Mouse (Mus musculus): ENCODE results near the gene Slc25a27. TPM values are rescaled to one million over a fixed set of nuclear protein-coding genes. Genes with fewer than 3 reads are reported as not detected.

The Slc25a27 gene
- polyA plus RNA-seq, 1 experiment: not detected

DNA sequence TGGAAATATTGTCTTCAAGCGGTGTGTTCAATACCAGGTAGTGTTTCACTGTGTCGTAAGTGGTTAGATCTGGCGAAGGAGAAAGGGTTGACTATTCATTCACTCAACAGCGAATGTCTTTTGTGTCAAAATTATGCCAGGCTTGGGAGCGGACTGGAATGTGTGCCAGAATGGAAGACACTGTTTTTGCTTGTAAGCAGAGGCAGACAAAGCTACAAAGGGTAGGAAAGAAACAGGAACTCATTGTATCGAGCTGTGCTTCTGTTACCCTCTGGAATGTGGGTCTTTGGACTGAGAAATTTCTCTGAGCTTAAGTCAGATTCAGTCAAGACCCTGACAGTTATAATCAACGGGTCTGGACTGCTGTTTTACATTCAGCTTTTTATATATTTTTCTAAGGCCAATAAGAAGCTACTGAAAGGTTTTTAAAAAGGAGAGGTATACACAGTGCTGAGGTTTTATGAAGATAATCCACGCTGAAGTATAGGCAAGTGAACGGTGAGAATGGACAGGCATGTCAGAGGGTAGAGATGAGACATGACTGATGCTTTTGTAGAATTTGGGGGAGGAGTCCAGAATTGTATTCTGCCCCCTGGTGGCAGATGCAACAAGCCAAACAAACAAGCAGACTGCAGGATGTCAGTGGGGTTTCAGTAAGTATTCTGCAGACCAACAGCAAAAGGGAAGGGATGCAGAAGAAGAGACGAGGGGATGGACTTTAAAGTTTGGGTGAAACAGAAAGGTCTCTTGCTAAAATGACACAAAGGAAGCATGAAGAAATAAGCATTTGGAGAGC is 17.2 kb downstream of the Slc25a27 start:
- peaks cover 4% of the 10 kb centered on the region; the same call in 1 of the 2 replicates for H3K9me3 ChIP-seq
- H3K36me3 ChIP-seq (replicated peaks; ENCODE audit: low read length): no peaks in the 10 kb centered on the region
- no peaks in the 10 kb centered on the region for H3K27me3 ChIP-seq (replicated peaks)
- H3K4me3 ChIP-seq (replicated peaks): no peak overlapping the region
- H3K4me1 ChIP-seq: no peaks in the 10 kb centered on the region; the same call in 1 of the 2 replicates
- TF ChIP-seq GATA1 (IDR thresholded peaks at IDR 0.05; ENCODE audit: borderline replicate concordance, low read length) (no peak), FLI1 (IDR thresholded peaks at IDR 0.05; ENCODE audit: low read length) (no peak)

DNA sequence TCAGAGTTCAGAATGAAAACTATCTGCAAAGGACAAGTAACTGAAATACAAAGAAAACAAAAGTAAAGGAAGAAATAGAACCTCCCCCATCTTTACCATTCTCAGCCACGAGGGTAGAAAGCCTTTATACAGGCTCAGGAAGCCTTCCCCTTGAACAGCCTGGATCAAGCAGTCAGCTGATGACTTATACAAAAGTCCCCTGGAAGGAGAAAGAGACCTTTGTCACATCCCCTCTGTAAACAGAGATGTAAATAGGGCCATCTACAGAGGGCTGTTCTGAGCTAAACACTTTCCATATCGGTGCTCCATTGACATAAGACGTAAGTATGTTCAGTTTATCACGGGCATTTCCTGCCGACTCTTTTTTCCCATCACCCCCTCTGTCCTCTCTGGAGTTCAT is 20.1 kb downstream of the Slc25a27 start:
- TF ChIP-seq GATA1 (IDR thresholded peaks at IDR 0.05; ENCODE audit: borderline replicate concordance, low read length): no peak
- H3K4me1 ChIP-seq: peaks cover 3% of the 10 kb centered on the region; the same call in 1 of the 2 replicates
- H3K36me3 ChIP-seq (replicated peaks; ENCODE audit: low read length): no peaks in the 10 kb centered on the region
- no peaks in the 10 kb centered on the region for H3K27me3 ChIP-seq (replicated peaks)
- peaks cover 4% of the 10 kb centered on the region; the same call in 1 of the 2 replicates for H3K9me3 ChIP-seq
- no peak overlapping the region for H3K4me3 ChIP-seq (replicated peaks)

DNA sequence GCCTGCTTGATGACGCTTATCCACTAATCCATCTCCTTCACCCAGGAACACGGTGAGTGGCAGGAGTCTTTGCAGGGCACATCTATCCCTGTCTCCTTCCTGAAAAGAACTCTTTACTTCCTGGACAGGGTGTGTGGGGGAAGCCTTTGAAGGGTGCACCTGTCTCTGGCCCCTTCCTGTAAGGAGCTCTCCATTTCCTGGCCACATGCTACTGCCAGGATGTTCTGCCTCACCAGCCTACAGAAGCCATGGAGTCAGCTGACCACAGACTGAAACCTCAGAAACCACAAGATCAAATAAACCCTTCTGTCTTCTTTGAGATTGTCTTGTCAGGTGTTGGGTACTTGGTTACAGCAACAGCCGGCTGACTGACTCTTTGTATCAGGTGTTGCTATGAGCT is 21.9 kb downstream of the Slc25a27 start:
- peaks cover 3% of the 10 kb centered on the region; the same call in 1 of the 2 replicates for H3K4me1 ChIP-seq
- peaks cover 7% of the 10 kb centered on the region; the same call in 1 of the 2 replicates for H3K9me3 ChIP-seq
- H3K4me3 ChIP-seq (replicated peaks): peak overlapping the region; percentile 2
- TF ChIP-seq FLI1 (IDR thresholded peaks at IDR 0.05; ENCODE audit: low read length): no peak
- TF ChIP-seq GATA1 (IDR thresholded peaks at IDR 0.05; ENCODE audit: borderline replicate concordance, low read length): no peak
- no peaks in the 10 kb centered on the region for H3K27me3 ChIP-seq (replicated peaks)
- no peaks in the 10 kb centered on the region for H3K36me3 ChIP-seq (replicated peaks; ENCODE audit: low read length)

DNA sequence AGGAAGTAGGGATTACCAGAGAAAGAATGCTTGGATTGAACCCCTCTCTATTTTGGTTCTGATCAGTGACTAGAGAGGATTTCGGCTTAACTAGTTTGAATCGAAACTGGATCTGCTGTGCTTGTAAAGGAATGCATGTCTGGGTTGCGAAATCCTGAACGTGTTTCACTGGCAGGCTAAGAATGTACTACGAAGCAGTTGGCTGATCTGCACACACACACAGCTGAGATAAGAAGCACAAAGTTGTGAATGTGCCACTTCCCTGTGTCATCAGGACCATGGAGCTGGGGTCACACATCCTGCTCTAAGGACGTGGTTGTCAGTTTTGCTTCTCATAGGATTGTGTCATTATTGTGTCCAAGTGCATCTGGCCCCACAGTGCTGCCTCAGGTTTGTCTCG is 22.6 kb downstream of the Slc25a27 start:
- Histone ChIP-seq H3K9me3 (peaks cover 7% of the 10 kb centered on the region; the same call in 1 of the 2 replicates), H3K4me1 (peaks cover 3% of the 10 kb centered on the region; the same call in 1 of the 2 replicates), H3K27me3 (replicated peaks) (no peaks in the 10 kb centered on the region), H3K4me3 (replicated peaks) (peak overlapping the region; percentile 4), H3K36me3 (replicated peaks; ENCODE audit: low read length) (no peaks in the 10 kb centered on the region)
- TF ChIP-seq GATA1 (IDR thresholded peaks at IDR 0.05; ENCODE audit: borderline replicate concordance, low read length) (no peak), FLI1 (IDR thresholded peaks at IDR 0.05; ENCODE audit: low read length) (no peak)

DNA sequence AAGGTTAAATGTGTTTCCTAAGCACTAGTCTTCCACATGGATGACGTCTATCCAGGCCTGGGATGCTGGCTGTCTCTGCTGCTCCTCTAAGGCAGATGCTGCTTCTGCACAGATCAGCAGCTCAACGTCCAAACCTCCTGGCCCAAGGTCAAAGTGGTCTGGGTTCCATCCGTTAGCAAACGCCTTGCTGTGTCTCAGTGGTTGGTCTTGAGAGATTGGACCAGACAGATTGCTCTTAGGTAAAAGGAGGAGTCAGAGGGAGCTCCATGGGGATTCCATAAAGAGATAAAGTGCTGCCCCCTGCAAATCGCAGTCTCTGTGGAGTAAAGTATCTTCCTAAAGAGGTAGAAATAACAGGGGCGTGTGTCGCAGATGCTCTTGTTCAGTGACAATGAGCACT is 23.8 kb downstream of the Slc25a27 start:
- peaks cover 11% of the 10 kb centered on the region for H3K9me3 ChIP-seq
- H3K27me3 ChIP-seq (replicated peaks): no peaks in the 10 kb centered on the region
- TF ChIP-seq GATA1 (IDR thresholded peaks at IDR 0.05; ENCODE audit: borderline replicate concordance, low read length) (no peak), FLI1 (IDR thresholded peaks at IDR 0.05; ENCODE audit: low read length) (no peak)
- H3K36me3 ChIP-seq (replicated peaks; ENCODE audit: low read length): no peaks in the 10 kb centered on the region
- no peak overlapping the region for H3K4me3 ChIP-seq (replicated peaks)
- peaks cover 3% of the 10 kb centered on the region; the same call in 1 of the 2 replicates for H3K4me1 ChIP-seq

DNA sequence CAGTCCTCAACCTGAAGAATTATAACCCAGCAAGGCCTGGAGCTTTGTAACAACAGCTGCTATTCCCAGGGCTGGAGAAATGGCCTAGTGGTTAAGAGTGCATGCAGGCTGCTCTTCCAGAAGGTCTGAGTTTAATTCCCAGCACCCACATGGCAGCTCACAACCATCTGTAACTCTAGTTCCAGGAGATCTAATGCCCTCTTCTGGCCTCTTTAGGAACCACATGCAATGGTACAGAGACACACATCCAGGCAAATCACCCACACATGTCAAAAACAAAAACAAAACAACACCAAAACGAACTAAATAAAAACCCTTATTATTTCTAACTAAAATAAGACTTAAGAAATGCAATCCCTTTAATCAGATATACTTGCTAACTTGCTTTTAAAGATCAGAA is 26.2 kb downstream of the Slc25a27 start:
- Histone ChIP-seq H3K27me3 (replicated peaks) (no peaks in the 10 kb centered on the region), H3K36me3 (replicated peaks; ENCODE audit: low read length) (no peaks in the 10 kb centered on the region), H3K9me3 (peaks cover 21% of the 10 kb centered on the region), H3K4me3 (replicated peaks) (no peak overlapping the region), H3K4me1 (0 out of 2 replicates have a peak, but pooled peaks cover 3% of the 10 kb centered on the region)
- TF ChIP-seq FLI1 (IDR thresholded peaks at IDR 0.05; ENCODE audit: low read length): no peak
- no peak for TF ChIP-seq GATA1 (IDR thresholded peaks at IDR 0.05; ENCODE audit: borderline replicate concordance, low read length)

DNA sequence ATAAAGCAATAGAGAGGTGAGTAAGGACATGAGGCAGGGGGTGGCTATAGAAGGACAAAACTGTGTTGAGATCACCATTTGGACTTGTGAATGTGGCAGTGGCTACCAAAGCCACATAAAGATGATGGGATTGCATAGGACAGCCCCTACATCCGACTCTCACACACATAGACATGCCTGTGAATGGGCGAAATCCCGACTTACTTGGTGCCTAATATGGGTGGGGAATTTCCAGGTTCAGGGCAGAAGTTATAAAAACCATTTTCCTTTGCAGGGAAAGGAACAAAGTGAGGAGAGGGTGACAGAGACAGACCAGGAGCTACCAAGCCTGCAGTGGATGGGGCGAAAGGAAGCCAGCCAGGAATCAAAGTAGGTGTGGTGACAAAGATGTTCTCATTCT is 29.9 kb downstream of the Slc25a27 start:
- Histone ChIP-seq H3K4me3 (replicated peaks) (no peak overlapping the region), H3K27me3 (replicated peaks) (peaks cover 5% of the 10 kb centered on the region), H3K9me3 (peaks cover 16% of the 10 kb centered on the region), H3K36me3 (replicated peaks; ENCODE audit: low read length) (no peaks in the 10 kb centered on the region), H3K4me1 (no peaks in the 10 kb centered on the region)
- TF ChIP-seq GATA1 (IDR thresholded peaks at IDR 0.05; ENCODE audit: borderline replicate concordance, low read length) (no peak), FLI1 (IDR thresholded peaks at IDR 0.05; ENCODE audit: low read length) (no peak)

DNA sequence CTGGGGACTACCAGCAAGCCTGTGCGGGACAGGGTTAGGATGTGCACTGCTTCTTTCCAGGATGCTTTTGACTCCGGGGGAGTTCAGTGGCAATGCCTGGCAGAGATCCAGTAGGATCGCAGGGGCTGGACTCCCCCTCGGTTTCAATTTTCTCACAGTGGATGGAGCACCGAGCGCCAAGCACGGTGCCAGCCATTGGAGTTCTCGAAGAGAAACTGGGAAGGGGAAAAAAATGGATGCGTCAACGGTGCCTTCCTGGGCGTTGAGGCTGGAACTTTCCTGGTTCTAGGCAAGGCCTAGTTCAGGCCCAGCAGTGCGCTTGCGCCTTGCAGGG is 36.6 kb downstream of the Slc25a27 start:
- H3K4me1 ChIP-seq: peaks cover 4% of the 10 kb centered on the region; the same call in 1 of the 2 replicates
- peaks cover 45% of the 10 kb centered on the region for H3K9me3 ChIP-seq
- H3K36me3 ChIP-seq (replicated peaks; ENCODE audit: low read length): no peaks in the 10 kb centered on the region
- peaks cover 35% of the 10 kb centered on the region for H3K27me3 ChIP-seq (replicated peaks)
- no peak for TF ChIP-seq FLI1 (IDR thresholded peaks at IDR 0.05; ENCODE audit: low read length)
- TF ChIP-seq GATA1 (IDR thresholded peaks at IDR 0.05; ENCODE audit: borderline replicate concordance, low read length): no peak
- no peak overlapping the region for H3K4me3 ChIP-seq (replicated peaks)

DNA sequence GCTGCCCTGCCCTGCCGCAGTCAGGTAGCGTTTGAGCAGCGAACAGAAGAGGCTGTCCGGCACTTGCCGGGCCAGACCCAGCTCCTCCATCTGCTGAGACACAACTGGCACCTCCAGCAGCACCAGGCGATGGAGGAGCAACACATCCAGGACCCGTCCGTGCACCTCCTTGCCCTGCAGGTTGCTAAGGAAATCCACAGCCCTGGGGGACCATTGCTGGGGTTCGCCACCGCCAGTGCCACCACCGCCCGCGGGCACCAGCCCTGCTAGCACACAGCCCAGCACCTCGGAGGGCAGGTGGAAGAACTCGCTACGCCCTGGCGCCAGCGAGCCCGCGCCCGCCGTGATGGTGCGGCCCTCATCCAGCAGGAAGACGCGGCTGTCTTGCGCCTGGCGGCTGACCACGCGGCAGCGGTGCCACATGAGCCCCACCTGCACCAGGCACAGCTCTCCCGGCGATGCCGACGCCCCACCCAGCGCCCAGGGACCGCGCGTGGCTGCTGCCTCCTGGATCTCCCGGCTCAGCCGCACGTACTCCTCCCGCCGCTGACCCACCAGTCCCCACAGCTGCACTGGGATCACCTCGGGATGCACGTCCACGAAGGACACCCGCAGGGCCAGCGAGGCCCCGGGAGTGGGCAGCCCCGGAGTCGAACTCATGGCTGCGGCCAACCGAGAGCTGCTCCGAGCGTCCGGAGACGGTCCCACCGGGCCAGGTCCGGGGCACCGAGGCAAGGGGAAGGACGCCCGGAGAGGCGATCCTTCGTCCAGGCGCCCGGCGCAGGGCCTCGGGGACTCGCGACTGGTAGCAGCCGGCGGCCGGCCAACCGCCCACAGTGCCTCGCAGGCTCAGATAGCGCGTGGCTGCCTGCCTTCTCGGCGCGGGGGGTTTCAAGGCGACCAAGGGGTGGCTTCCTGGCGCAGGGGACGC is 37.3 kb downstream of the Slc25a27 start, which contains the start of gene Tdrd6:
TSS of gene Tdrd6 (minus strand) at position 804 of the 931 bp plus-strand sequence.
- peaks cover 51% of the 10 kb centered on the region for H3K9me3 ChIP-seq
- no peak for TF ChIP-seq FLI1 (IDR thresholded peaks at IDR 0.05; ENCODE audit: low read length)
- no peak for TF ChIP-seq GATA1 (IDR thresholded peaks at IDR 0.05; ENCODE audit: borderline replicate concordance, low read length)
- H3K4me3 ChIP-seq (replicated peaks): peak within 1 kb of the TSS; percentile 62
- H3K27me3 ChIP-seq (replicated peaks): peaks cover 35% of the 10 kb centered on the region
- H3K36me3 ChIP-seq (replicated peaks; ENCODE audit: low read length): no peaks in the 10 kb centered on the region
- peaks cover 4% of the 10 kb centered on the region; the same call in 1 of the 2 replicates for H3K4me1 ChIP-seq
